Mouse (Mus musculus): ENCODE data around the gene H2-DMb1. TPM values are rescaled to one million over a fixed set of nuclear protein-coding genes. Genes with fewer than 3 reads are reported as not detected.

Gene H2-DMb1
- polyA plus RNA-seq, 1 experiment, result not detected

- TF ChIP-seq USF1 (IDR thresholded peaks at IDR 0.05; ENCODE audit: low read depth) (peak; percentile 55), CTCF (IDR thresholded peaks at IDR 0.05; ENCODE audit: control insufficient read depth, insufficient read depth, insufficient read length) (no peak)
- H3K27me3 ChIP-seq (ENCODE audit: control insufficient read depth, insufficient read depth, insufficient read length), result no peaks in the 10 kb centered on the region
- no peak overlapping the region for H3ac ChIP-seq (ENCODE audit: control insufficient read depth, insufficient read length, low read depth)
- H3K4me3 ChIP-seq (ENCODE audit: insufficient read depth, poor library complexity, severe bottlenecking), result no peak overlapping the region
- peaks cover 77% of the 10 kb centered on the region for H3K79me2 ChIP-seq (ENCODE audit: control insufficient read depth, insufficient read depth)
- H3K36me3 ChIP-seq (ENCODE audit: control insufficient read depth, insufficient read depth), result peaks cover 8% of the 10 kb centered on the region
- H3K79me3 ChIP-seq (ENCODE audit: low read depth), result peaks cover 41% of the 10 kb centered on the region
Observed at GRCm38 (mm10) chr17:34124649-34125048, 28.2 kb upstream of the H2-DMb1 start.

GRCm38 (mm10) chr17:34126826-34127420 is 25.9 kb upstream of the H2-DMb1 start:
- TF ChIP-seq CTCF (IDR thresholded peaks at IDR 0.05; ENCODE audit: control insufficient read depth, insufficient read depth, insufficient read length), result no peak
- Histone ChIP-seq H3K79me2 (ENCODE audit: control insufficient read depth, insufficient read depth) (peaks cover 56% of the 10 kb centered on the region), H3K36me3 (ENCODE audit: control insufficient read depth, insufficient read depth) (peaks cover 5% of the 10 kb centered on the region), H3K79me3 (ENCODE audit: low read depth) (peaks cover 31% of the 10 kb centered on the region), H3K4me3 (ENCODE audit: insufficient read depth, poor library complexity, severe bottlenecking) (no peak overlapping the region), H3ac (ENCODE audit: control insufficient read depth, insufficient read length, low read depth) (no peak overlapping the region), H3K27me3 (ENCODE audit: control insufficient read depth, insufficient read depth, insufficient read length) (no peaks in the 10 kb centered on the region)

GRCm38 (mm10) chr17:34127475-34127874 is 25.4 kb upstream of the H2-DMb1 start:
- peaks cover 5% of the 10 kb centered on the region for H3K36me3 ChIP-seq (ENCODE audit: control insufficient read depth, insufficient read depth)
- H3K27me3 ChIP-seq (ENCODE audit: control insufficient read depth, insufficient read depth, insufficient read length), result no peaks in the 10 kb centered on the region
- H3K4me3 ChIP-seq (ENCODE audit: insufficient read depth, poor library complexity, severe bottlenecking), result no peak overlapping the region
- H3ac ChIP-seq (ENCODE audit: control insufficient read depth, insufficient read length, low read depth), result no peak overlapping the region
- H3K79me2 ChIP-seq (ENCODE audit: control insufficient read depth, insufficient read depth), result peaks cover 52% of the 10 kb centered on the region
- peaks cover 31% of the 10 kb centered on the region for H3K79me3 ChIP-seq (ENCODE audit: low read depth)
- TF ChIP-seq USF1 (IDR thresholded peaks at IDR 0.05; ENCODE audit: low read depth) (no peak), CTCF (IDR thresholded peaks at IDR 0.05; ENCODE audit: control insufficient read depth, insufficient read depth, insufficient read length) (no peak), MYOD1 (IDR thresholded peaks at IDR 0.05; ENCODE audit: control insufficient read depth, insufficient read length, low read depth) (no peak), MYOG (IDR thresholded peaks at IDR 0.05; ENCODE audit: control insufficient read depth, extremely low read depth, insufficient read length) (no peak), MAX (IDR thresholded peaks at IDR 0.05) (no peak), CEBPB (IDR thresholded peaks at IDR 0.05; ENCODE audit: low read depth) (no peak), FOSL1 (IDR thresholded peaks at IDR 0.05; ENCODE audit: insufficient read depth, low read length, poor library complexity, severe bottlenecking) (no peak)

GRCm38 (mm10) chr17:34128264-34128937 is 24.5 kb upstream of the H2-DMb1 start:
- Histone ChIP-seq H3K4me3 (ENCODE audit: insufficient read depth, poor library complexity, severe bottlenecking) (no peak overlapping the region), H3ac (ENCODE audit: control insufficient read depth, insufficient read length, low read depth) (no peak overlapping the region), H3K27me3 (ENCODE audit: control insufficient read depth, insufficient read depth, insufficient read length) (no peaks in the 10 kb centered on the region), H3K36me3 (ENCODE audit: control insufficient read depth, insufficient read depth) (peaks cover 5% of the 10 kb centered on the region), H3K79me2 (ENCODE audit: control insufficient read depth, insufficient read depth) (peaks cover 43% of the 10 kb centered on the region), H3K79me3 (ENCODE audit: low read depth) (peaks cover 25% of the 10 kb centered on the region)
- TF ChIP-seq FOSL1 (IDR thresholded peaks at IDR 0.05; ENCODE audit: insufficient read depth, low read length, poor library complexity, severe bottlenecking) (no peak), MAX (IDR thresholded peaks at IDR 0.05) (no peak), USF1 (IDR thresholded peaks at IDR 0.05; ENCODE audit: low read depth) (no peak), CEBPB (IDR thresholded peaks at IDR 0.05; ENCODE audit: low read depth) (no peak), MYOG (IDR thresholded peaks at IDR 0.05; ENCODE audit: control insufficient read depth, extremely low read depth, insufficient read length) (no peak), CTCF (IDR thresholded peaks at IDR 0.05; ENCODE audit: control insufficient read depth, insufficient read depth, insufficient read length) (no peak), MYOD1 (IDR thresholded peaks at IDR 0.05; ENCODE audit: control insufficient read depth, insufficient read length, low read depth) (no peak)

GRCm38 (mm10) chr17:34128944-34129791 is 23.7 kb upstream of the H2-DMb1 start:
- TF ChIP-seq MYOD1 (IDR thresholded peaks at IDR 0.05; ENCODE audit: control insufficient read depth, insufficient read length, low read depth), result no peak
- TF ChIP-seq USF1 (IDR thresholded peaks at IDR 0.05; ENCODE audit: low read depth), result no peak
- TF ChIP-seq CTCF (IDR thresholded peaks at IDR 0.05; ENCODE audit: control insufficient read depth, insufficient read depth, insufficient read length), result no peak
- no peak for TF ChIP-seq MAX (IDR thresholded peaks at IDR 0.05)
- TF ChIP-seq CEBPB (IDR thresholded peaks at IDR 0.05; ENCODE audit: low read depth), result no peak
- TF ChIP-seq MYOG (IDR thresholded peaks at IDR 0.05; ENCODE audit: control insufficient read depth, extremely low read depth, insufficient read length), result no peak
- no peak for TF ChIP-seq FOSL1 (IDR thresholded peaks at IDR 0.05; ENCODE audit: insufficient read depth, low read length, poor library complexity, severe bottlenecking)
- peaks cover 5% of the 10 kb centered on the region for H3K36me3 ChIP-seq (ENCODE audit: control insufficient read depth, insufficient read depth)
- peaks cover 35% of the 10 kb centered on the region for H3K79me2 ChIP-seq (ENCODE audit: control insufficient read depth, insufficient read depth)
- H3K27me3 ChIP-seq (ENCODE audit: control insufficient read depth, insufficient read depth, insufficient read length), result no peaks in the 10 kb centered on the region
- peaks cover 18% of the 10 kb centered on the region for H3K79me3 ChIP-seq (ENCODE audit: low read depth)
- no peak overlapping the region for H3K4me3 ChIP-seq (ENCODE audit: insufficient read depth, poor library complexity, severe bottlenecking)
- no peak overlapping the region for H3ac ChIP-seq (ENCODE audit: control insufficient read depth, insufficient read length, low read depth)

All from C2C12 (cell line).